Mouse (Mus musculus): Measurements from ENCODE around the gene Endou.

The Endou gene

DNA sequence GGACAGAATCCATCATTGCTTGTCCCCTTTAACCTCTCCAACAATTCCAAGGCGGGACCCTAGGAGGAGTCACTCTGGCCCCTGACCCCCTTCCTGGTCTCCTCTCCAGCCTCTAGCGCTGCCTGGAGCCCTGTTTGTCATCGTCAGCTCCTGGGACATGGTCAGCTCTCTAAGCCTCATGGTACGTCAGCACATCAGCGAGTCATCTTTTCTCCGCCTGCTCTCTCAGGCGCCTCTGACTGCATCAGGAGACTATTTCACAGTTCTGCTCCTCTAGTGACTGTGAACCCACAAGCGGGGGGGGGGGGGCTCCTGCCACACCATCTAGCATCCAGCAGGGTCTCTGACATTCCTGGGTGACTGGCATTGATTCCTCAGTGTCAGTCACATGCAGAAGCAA is 24.2 kb upstream of the Endou start:
- no peak for DNase-seq (ENCODE audit: low read depth, low spot score)

GRCm38 (mm10) chr15:97754476-97754875 is 23.3 kb upstream of the Endou start:
- no peak for DNase-seq (ENCODE audit: low read depth, low spot score)

- no peak for DNase-seq (ENCODE audit: low read depth, low spot score)
Observed at GRCm38 (mm10) chr15:97752491-97752890, 21.4 kb upstream of the Endou start.

GRCm38 (mm10) chr15:97751676-97752075 is 20.5 kb upstream of the Endou start:
- no peak for DNase-seq (ENCODE audit: low read depth, low spot score)

DNA sequence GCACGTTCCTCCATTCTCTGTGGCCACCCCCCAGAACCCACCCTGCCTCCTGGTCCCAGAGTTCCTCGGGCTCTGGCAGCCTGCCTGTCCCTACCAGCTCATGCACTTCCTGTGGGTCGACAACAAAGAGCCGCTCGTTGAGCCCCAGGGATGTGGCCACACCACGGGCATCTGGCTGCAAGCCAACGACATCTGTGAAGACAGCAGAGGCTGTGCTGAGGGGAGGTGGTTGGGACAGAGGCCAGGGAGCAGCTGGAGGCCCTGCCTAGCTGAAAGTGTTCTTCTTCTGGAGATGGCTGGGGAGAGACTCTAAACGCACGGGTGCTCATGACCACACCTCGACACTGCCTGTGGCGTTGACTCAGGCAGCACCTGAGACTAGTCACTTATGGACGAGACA is 19.6 kb upstream of the Endou start:
- peak; percentile 69 for DNase-seq (ENCODE audit: low read depth, low spot score)

DNA sequence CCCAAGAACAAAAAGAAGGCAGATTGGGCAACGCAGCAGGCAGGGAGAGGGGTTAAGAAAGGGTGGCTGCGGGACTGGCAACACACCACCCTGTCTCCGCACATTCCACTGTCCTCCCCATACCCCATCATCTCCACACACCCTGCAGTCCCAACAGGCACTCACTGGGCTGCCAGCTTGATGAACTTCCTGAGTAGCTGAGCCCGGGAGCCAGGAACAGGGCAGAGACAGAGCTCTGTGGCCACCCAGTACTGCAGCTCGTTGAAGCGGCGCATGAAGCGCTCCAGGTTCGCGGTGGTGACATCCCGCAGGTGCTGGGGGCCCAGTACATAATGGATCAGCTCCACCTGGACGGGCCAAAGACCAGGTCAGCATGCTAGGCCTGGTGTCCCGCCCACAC is 18.7 kb upstream of the Endou start:
- no peak for DNase-seq (ENCODE audit: low read depth, low spot score)

DNA sequence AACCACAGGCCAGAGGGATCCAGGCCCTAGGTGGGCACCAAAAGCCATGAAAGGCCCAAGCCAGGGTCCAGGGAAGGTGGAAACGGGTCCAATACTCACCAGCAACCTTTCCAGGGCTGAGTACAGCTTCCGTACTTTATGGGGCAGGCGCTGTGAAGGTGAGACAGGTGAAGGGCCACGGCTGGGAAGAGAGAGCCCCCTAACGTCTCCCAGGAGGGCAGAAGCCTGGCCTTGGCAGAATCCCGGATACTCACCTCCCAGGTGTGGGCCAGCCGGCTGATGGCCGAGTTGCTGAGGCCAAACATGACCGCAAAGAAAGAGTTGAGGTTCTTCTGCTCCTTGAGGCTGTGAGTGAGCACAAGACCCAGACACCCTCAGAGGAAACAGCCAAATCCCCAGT is 18.3 kb upstream of the Endou start:
- no peak for DNase-seq (ENCODE audit: low read depth, low spot score)

DNA sequence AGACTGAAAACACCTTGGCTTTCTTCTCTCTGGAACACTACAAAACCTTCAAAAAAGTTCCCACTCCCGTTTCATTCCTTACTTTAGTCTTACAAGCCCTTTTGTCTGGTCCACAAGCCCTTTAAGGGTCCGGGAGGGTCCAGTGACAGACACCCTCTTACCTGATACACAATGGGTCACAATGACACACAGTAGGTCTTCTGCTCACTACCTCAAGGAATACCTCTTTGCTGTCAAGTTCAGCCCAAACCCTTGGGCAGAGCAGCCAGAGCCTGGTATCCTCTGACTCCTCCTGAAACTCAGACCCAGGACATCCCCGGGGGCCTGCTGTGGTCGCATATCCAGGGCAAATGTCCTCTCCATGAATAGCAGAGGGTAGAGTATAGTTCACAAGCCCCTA is 17.8 kb upstream of the Endou start:
- no peak for DNase-seq (ENCODE audit: low read depth, low spot score)

- no peak for DNase-seq (ENCODE audit: low read depth, low spot score)
Observed at GRCm38 (mm10) chr15:97748309-97748708, 17.2 kb upstream of the Endou start.

- no peak for DNase-seq (ENCODE audit: low read depth, low spot score)
Observed at GRCm38 (mm10) chr15:97747486-97747885, 16.3 kb upstream of the Endou start.

DNA sequence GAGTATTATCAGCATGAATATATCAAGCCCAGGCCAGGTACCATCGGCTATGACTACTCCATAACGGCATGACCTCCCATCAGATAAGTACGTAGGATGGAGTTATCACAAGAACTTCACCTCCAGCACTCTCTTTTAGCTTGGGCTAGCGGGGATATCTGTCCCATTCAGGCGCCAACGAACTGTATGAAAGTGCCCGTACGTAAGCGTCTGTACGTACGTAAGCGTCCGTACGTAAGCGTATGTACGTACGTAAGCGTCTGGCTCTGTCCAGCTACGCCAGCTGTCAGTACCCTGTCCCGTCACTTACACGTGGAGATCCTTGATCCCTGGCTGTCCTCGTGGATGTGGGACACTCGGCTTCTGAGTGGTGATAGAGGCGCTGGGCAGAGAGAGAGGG is 15.6 kb upstream of the Endou start:
- DNase-seq (ENCODE audit: low read depth, low spot score) = no peak

DNA sequence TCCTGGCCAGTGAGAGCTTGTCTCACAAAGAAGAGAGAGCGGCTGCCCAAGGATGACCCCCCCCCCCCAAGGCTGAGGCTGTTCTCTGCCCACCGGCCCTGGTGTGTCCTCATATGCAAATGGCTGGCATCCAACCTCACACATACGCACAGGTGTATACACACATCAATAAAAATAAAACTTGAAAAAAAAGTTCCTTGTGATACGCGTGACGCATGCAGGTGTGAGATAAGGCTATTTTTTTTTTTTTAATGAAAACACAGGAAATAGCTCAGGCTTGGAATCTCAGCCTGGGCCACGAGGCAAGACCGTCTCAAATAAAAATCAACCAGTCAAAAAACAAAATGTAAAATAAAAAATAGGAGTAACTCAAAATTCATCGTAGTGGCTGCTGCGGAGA is 15.1 kb upstream of the Endou start:
- no peak for DNase-seq (ENCODE audit: low read depth, low spot score)

GRCm38 (mm10) chr15:97745331-97745730 is 14.2 kb upstream of the Endou start:
- DNase-seq (ENCODE audit: low read depth, low spot score) = no peak

- DNase-seq (ENCODE audit: low read depth, low spot score) = no peak
Observed at GRCm38 (mm10) chr15:97744930-97745329, 13.8 kb upstream of the Endou start.

- no peak for DNase-seq (ENCODE audit: low read depth, low spot score)
Observed at GRCm38 (mm10) chr15:97743961-97744525, 12.9 kb upstream of the Endou start.

GRCm38 (mm10) chr15:97743210-97743609 is 12.1 kb upstream of the Endou start:
- DNase-seq (ENCODE audit: low read depth, low spot score) = no peak

- DNase-seq (ENCODE audit: low read depth, low spot score) = no peak
Observed at GRCm38 (mm10) chr15:97742600-97742999, 11.5 kb upstream of the Endou start.

DNA sequence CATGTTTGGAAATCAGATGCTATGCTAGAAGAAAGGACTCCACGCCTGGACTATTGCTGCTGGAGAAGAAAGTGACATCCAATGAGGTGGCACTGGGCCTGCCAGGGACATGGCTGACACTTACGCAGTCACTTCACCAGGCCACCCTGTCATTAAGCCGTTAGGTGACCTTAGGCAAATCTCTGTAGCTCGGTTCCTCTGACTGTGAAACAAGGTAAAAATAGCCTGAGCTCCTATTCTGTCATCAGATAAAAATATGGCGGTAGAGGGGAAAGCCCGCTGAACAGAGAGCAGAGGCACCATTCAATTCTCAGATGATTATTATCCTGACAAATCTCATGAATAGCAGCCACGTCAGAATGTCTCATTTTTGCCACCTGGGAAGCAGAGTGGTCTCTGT is 10.9 kb upstream of the Endou start:
- DNase-seq (ENCODE audit: low read depth, low spot score) = no peak

DNA sequence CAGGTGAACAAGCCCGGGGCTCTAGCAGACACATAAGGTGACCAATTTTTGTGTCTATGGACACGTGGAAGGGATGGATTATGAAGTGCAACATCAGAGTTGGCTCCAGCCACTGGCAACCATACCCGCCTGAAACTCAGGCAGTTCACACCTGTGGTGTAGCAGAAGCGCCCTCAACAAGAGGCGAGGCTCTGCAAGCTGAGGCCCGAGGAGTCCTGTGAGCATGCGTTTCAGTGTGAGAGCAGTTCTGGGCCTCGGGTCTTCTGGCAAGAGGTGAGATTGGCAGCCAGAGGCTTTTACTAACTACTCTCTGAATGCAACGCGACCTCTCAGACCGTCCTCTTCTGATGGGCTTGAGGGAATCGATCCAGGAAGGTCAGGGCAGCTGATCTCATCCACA is 10.5 kb upstream of the Endou start:
- DNase-seq (ENCODE audit: low read depth, low spot score) = no peak

DNA sequence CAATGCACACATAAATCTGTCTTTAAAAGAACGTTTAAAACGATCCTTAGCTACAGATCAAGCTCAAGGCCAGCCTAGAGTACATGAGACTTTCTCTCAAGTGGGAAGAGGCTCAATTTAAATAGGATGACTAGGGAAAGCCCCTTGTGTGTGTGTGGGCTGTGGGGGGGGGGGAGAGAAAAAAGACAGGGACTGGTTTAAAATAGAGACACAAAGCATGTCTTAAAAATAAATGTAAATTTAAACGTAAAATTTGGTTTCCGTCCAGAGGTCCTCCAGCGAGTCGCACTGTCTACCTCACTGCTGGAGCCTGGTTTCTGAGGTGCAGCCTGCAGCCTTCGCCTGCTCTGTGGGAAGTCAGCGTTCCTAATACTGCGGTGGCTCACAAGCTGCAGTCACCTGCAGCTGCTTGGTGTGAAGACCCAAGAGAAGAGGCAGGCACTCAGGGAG is 9.2 kb upstream of the Endou start:
- no peak for DNase-seq (ENCODE audit: low read depth, low spot score)

DNA sequence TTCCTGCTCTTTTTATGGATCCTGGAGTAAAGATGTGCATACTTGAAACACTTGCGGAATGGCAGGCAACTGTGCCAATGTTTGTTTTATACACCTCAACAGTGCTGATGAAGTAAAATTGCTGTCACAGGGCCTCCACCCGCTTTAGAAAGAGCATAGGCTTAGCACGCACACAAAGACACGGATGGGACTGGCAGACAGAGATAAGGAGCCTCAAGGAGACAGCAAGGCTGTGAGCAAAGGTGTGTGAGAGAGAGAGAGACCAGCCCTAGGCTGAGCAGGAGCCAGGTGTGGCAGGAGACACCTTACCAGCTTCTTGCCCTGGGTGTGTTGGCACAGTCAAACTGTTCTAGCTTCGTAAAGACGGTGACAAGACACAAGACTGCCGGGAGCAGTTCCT is 7.8 kb upstream of the Endou start:
- DNase-seq (ENCODE audit: low read depth, low spot score) = no peak

DNA sequence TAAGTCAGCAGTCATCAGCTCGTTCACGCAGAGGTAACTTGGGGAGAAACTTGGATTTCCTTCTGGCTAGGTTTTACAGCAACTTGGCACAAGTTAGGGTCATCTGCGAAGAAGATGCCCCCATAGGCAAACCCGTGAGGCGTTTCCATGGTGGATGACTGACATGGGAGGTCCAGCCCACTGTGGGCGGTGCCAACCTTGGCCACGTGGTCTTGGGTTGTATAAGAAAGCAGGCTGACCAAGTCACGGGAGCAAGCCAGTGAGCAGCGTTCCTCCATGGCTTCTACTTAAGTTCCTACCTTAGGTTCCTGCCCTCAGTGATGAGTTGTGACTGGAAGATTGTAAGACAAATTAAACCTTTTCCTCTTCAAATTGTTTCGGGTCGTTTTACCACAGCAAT is 849 bp upstream of the Endou start:
- no peak for DNase-seq (ENCODE audit: low read depth, low spot score)

GRCm38 (mm10) chr15:97730365-97730764 is 774 bp downstream of the Endou start:
- no peak for DNase-seq (ENCODE audit: low read depth, low spot score)

- DNase-seq (ENCODE audit: low read depth, low spot score) = no peak
Observed at GRCm38 (mm10) chr15:97728804-97729203, 2.3 kb downstream of the Endou start.
